Mouse (Mus musculus): ENCODE measurements around the gene Mllt3. TPM values are rescaled to one million over a fixed set of nuclear protein-coding genes. Genes with fewer than 3 reads are reported as not detected.

Gene Mllt3
- polyA plus RNA-seq, 1 experiment from 2014 or later: 30.8 TPM

- no peak overlapping the region for H3K4me2 ChIP-seq
- 94% methylated on average over 2 of the region's 2 CpGs for WGBS
- no peak for ATAC-seq (replicated peaks; ENCODE audit: insufficient number of reproducible peaks, insufficient read depth, low FRiP score, low read depth)
These were observed 195.4 kb downstream of the Mllt3 start for GRCm38 (mm10) chr4:87837471-87838361.

GRCm38 (mm10) chr4:87836257-87836656 is 196.9 kb downstream of the Mllt3 start:
- H3K4me2 ChIP-seq: no peak overlapping the region
- H3K36me3 ChIP-seq: no peaks in the 10 kb centered on the region
- no peaks in the 10 kb centered on the region for H3K27me3 ChIP-seq
- ATAC-seq (replicated peaks; ENCODE audit: insufficient number of reproducible peaks, insufficient read depth, low FRiP score, low read depth): no peak
- no peak overlapping the region for H3K27ac ChIP-seq
- no peak overlapping the region for H3K4me3 ChIP-seq
- H3K9ac ChIP-seq: no peak overlapping the region
- H3K4me1 ChIP-seq (replicated peaks): peaks cover 6% of the 10 kb centered on the region; the same call in 1 of the 2 replicates
- no peaks in the 10 kb centered on the region for H3K9me3 ChIP-seq (replicated peaks)
- 68% methylated on average over 5 of the region's 5 CpGs for WGBS

More at GRCm38 (mm10) chr4:87837471-87838361, 195.4 kb downstream of the Mllt3 start:
- H3K27me3 ChIP-seq: no peaks in the 10 kb centered on the region
- no peak overlapping the region for H3K27ac ChIP-seq
- no peak overlapping the region for H3K4me3 ChIP-seq
- no peaks in the 10 kb centered on the region for H3K9me3 ChIP-seq (replicated peaks)
- H3K36me3 ChIP-seq: no peaks in the 10 kb centered on the region
- peaks cover 6% of the 10 kb centered on the region; the same call in 1 of the 2 replicates for H3K4me1 ChIP-seq (replicated peaks)
- H3K9ac ChIP-seq: no peak overlapping the region

- H3K9ac ChIP-seq: no peak overlapping the region
- H3K36me3 ChIP-seq: no peaks in the 10 kb centered on the region
- ATAC-seq (replicated peaks; ENCODE audit: insufficient number of reproducible peaks, insufficient read depth, low FRiP score, low read depth): no peak
- WGBS: 79% methylated on average over 6 of the region's 6 CpGs
- H3K27ac ChIP-seq: no peak overlapping the region
- no peaks in the 10 kb centered on the region for H3K4me1 ChIP-seq (replicated peaks)
- H3K4me2 ChIP-seq: no peak overlapping the region
- no peaks in the 10 kb centered on the region for H3K9me3 ChIP-seq (replicated peaks)
- H3K27me3 ChIP-seq: no peaks in the 10 kb centered on the region
- H3K4me3 ChIP-seq: no peak overlapping the region
These were observed 198.0 kb downstream of the Mllt3 start for GRCm38 (mm10) chr4:87835191-87835590.

- Histone ChIP-seq H3K9me3 (replicated peaks) (no peaks in the 10 kb centered on the region), H3K36me3 (no peaks in the 10 kb centered on the region), H3K27ac (no peak overlapping the region), H3K4me3 (no peak overlapping the region), H3K9ac (no peak overlapping the region), H3K27me3 (no peaks in the 10 kb centered on the region), H3K4me2 (no peak overlapping the region), H3K4me1 (replicated peaks) (no peaks in the 10 kb centered on the region)
- 67% methylated on average over 2 of the region's 2 CpGs for WGBS
- ATAC-seq (replicated peaks; ENCODE audit: insufficient number of reproducible peaks, insufficient read depth, low FRiP score, low read depth): no peak
These were observed 198.9 kb downstream of the Mllt3 start for GRCm38 (mm10) chr4:87834310-87834709.

- Histone ChIP-seq H3K9me3 (replicated peaks) (no peaks in the 10 kb centered on the region), H3K4me1 (replicated peaks) (no peaks in the 10 kb centered on the region), H3K27me3 (no peaks in the 10 kb centered on the region), H3K36me3 (no peaks in the 10 kb centered on the region), H3K4me3 (no peak overlapping the region), H3K4me2 (no peak overlapping the region), H3K27ac (no peak overlapping the region), H3K9ac (no peak overlapping the region)
- ATAC-seq (replicated peaks; ENCODE audit: insufficient number of reproducible peaks, insufficient read depth, low FRiP score, low read depth): no peak
- 83% methylated on average over 6 of the region's 6 CpGs for WGBS
These were observed 202.3 kb downstream of the Mllt3 start for GRCm38 (mm10) chr4:87830794-87831306.

- Histone ChIP-seq H3K4me2 (no peak overlapping the region), H3K36me3 (no peaks in the 10 kb centered on the region), H3K4me1 (replicated peaks) (no peaks in the 10 kb centered on the region), H3K27me3 (no peaks in the 10 kb centered on the region), H3K9me3 (replicated peaks) (no peaks in the 10 kb centered on the region), H3K4me3 (no peak overlapping the region), H3K27ac (no peak overlapping the region), H3K9ac (no peak overlapping the region)
- ATAC-seq (replicated peaks; ENCODE audit: insufficient number of reproducible peaks, insufficient read depth, low FRiP score, low read depth): no peak
- 88% methylated on average over 5 of the region's 5 CpGs for WGBS
These were observed 203.6 kb downstream of the Mllt3 start for GRCm38 (mm10) chr4:87829426-87830063.

DNA sequence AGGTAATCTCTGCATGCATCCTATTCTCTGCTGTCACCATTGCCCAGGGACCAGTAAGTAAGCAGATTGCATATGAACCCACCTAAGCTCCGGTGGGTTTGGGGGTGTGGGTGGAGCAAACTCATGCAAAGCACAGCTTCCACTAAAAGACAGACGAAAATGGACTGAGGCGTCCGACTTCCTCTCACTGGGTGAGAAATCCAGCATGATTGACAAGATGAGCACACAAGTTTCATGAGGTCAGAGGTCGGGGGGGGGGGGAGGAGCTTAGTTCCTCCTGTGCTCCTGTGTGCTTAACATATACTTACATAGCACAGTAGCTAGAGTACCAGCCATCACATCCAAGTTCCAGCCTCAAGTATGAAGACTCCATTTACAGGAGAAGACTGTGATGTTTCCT is 206.8 kb downstream of the Mllt3 start:
- ATAC-seq (replicated peaks; ENCODE audit: insufficient number of reproducible peaks, insufficient read depth, low FRiP score, low read depth): no peak
- Histone ChIP-seq H3K4me2 (no peak overlapping the region), H3K9me3 (replicated peaks) (no peaks in the 10 kb centered on the region), H3K9ac (no peak overlapping the region), H3K36me3 (no peaks in the 10 kb centered on the region), H3K4me3 (no peak overlapping the region), H3K27me3 (no peaks in the 10 kb centered on the region), H3K27ac (no peak overlapping the region), H3K4me1 (replicated peaks) (peaks cover 3% of the 10 kb centered on the region)
- WGBS: 80% methylated on average over 5 of the region's 5 CpGs

- H3K4me3 ChIP-seq: no peak overlapping the region
- no peaks in the 10 kb centered on the region for H3K27me3 ChIP-seq
- H3K4me2 ChIP-seq: no peak overlapping the region
- peaks cover 3% of the 10 kb centered on the region for H3K4me1 ChIP-seq (replicated peaks)
- ATAC-seq (replicated peaks; ENCODE audit: insufficient number of reproducible peaks, insufficient read depth, low FRiP score, low read depth): no peak
- H3K9me3 ChIP-seq (replicated peaks): no peaks in the 10 kb centered on the region
- H3K36me3 ChIP-seq: no peaks in the 10 kb centered on the region
- H3K9ac ChIP-seq: no peak overlapping the region
- H3K27ac ChIP-seq: 0 out of 2 replicates have a peak overlapping the region, but pooled peaks have one; percentile 5
- 66% methylated on average over 3 of the region's 3 CpGs for WGBS
These were observed 209.5 kb downstream of the Mllt3 start for GRCm38 (mm10) chr4:87823623-87824022.

DNA sequence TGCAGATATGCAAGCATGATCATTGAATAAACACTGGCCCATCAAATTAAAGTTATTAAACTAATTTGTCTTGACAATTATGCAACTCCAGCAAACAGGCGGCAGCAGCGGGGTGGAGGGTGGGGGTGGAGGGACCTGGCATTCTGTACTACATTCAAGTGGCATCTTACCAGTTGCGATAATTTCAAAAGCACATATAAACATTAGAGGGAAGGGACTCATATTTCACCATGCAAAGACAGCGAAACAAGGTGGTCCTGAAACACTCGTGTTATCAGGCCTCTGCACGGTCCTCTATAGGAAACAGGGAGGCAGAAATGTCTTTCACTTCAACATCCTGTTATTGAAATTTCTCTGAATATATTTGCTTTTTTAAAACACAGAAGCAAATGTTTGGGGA is 210.0 kb downstream of the Mllt3 start:
- Histone ChIP-seq H3K4me2 (no peak overlapping the region), H3K4me3 (no peak overlapping the region), H3K4me1 (replicated peaks) (peaks cover 3% of the 10 kb centered on the region), H3K36me3 (no peaks in the 10 kb centered on the region), H3K27me3 (no peaks in the 10 kb centered on the region), H3K27ac (no peak overlapping the region), H3K9me3 (replicated peaks) (no peaks in the 10 kb centered on the region), H3K9ac (no peak overlapping the region)
- ATAC-seq (replicated peaks; ENCODE audit: insufficient number of reproducible peaks, insufficient read depth, low FRiP score, low read depth): no peak
- WGBS: 56% methylated on average over 6 of the region's 6 CpGs

DNA sequence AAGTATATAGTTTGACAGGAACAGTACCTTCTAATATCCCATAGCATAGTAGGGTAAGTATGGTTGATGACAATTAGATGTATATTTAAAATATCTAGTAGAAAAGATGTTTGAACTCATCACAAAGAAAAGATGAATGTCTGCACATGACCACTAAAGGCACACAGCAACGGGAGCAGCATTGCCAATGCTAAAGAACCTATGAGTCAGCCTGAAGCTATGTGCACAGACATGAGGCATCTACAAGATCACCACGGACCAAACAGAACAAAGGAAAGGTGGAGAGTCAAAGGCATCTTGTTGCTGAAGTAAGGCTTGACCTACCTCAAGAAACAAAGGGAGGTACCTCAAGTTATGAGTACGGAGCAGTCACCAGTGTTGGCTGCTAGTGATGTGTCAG is 212.3 kb downstream of the Mllt3 start:
- ATAC-seq (replicated peaks; ENCODE audit: insufficient number of reproducible peaks, insufficient read depth, low FRiP score, low read depth): no peak
- H3K4me3 ChIP-seq: no peak overlapping the region
- H3K27me3 ChIP-seq: no peaks in the 10 kb centered on the region
- no peaks in the 10 kb centered on the region for H3K36me3 ChIP-seq
- H3K4me1 ChIP-seq (replicated peaks): peaks cover 3% of the 10 kb centered on the region
- H3K9ac ChIP-seq: no peak overlapping the region
- WGBS: 53% methylated on average over 3 of the region's 3 CpGs
- no peak overlapping the region for H3K4me2 ChIP-seq
- H3K27ac ChIP-seq: no peak overlapping the region
- no peaks in the 10 kb centered on the region for H3K9me3 ChIP-seq (replicated peaks)

DNA sequence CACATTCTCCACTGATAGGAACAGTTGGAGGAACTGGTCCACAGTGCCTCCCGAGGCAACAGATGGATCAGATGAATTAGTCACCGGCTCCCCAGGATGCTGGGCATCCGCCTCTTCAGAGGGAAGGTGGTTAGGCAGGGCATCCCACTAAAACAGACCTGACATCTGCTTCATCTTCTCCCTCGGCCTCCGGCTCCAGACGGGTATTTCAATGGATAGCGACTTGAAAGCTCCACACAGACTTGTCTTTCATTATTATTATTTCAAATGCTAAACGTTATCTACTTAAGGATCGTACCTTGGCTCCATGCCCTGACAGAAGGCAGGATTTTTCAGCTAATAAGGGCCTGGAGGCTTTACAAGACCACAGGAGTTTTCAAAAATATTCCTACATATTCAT is 214.0 kb downstream of the Mllt3 start:
- Histone ChIP-seq H3K36me3 (no peaks in the 10 kb centered on the region), H3K4me1 (replicated peaks) (peaks cover 3% of the 10 kb centered on the region), H3K9ac (no peak overlapping the region), H3K4me3 (no peak overlapping the region), H3K9me3 (replicated peaks) (no peaks in the 10 kb centered on the region), H3K4me2 (no peak overlapping the region), H3K27ac (no peak overlapping the region), H3K27me3 (no peaks in the 10 kb centered on the region)
- 66% methylated on average over 9 of the region's 9 CpGs for WGBS
- no peak for ATAC-seq (replicated peaks; ENCODE audit: insufficient number of reproducible peaks, insufficient read depth, low FRiP score, low read depth)

Measured in heart, embryonic 15.5 days (tissue).